Mouse (Mus musculus): Measurements from ENCODE around the gene Tprn. TPM values are rescaled to one million over a fixed set of nuclear protein-coding genes. Genes with fewer than 3 reads are reported as not detected.

Gene Tprn
- polyA plus RNA-seq, 1 experiment from 2014 or later: 5.0 TPM

GRCm38 (mm10) chr2:25304657-25305541 is 42.5 kb downstream of the Tprn start:
- Histone ChIP-seq H3K9ac (peak overlapping the region; percentile 47), H3K4me2 (peak overlapping the region; percentile 74), H3K4me3 (ENCODE audit: low read depth, low read length) (peak overlapping the region; percentile 41), H3K4me1 (ENCODE audit: insufficient read depth) (no peaks in the 10 kb centered on the region), H3K9me3 (ENCODE audit: low read depth, low read length) (no peaks in the 10 kb centered on the region), H3K27me3 (ENCODE audit: insufficient read depth, low read length) (peaks cover 14% of the 10 kb centered on the region), H3K27ac (ENCODE audit: low read depth) (no peak overlapping the region), H3K36me3 (ENCODE audit: insufficient read depth) (no peaks in the 10 kb centered on the region)
- 1% methylated on average over 45 of the region's 45 CpGs for WGBS
- TF ChIP-seq CTCF (IDR thresholded peaks at IDR 0.05; ENCODE audit: low read depth): no peak
- peak; percentile 86 for ATAC-seq (ENCODE audit: insufficient read depth)
- peak; percentile 75 for DNase-seq

- 45% methylated on average over 14 of the region's 14 CpGs for WGBS
- no peaks in the 10 kb centered on the region for H3K4me1 ChIP-seq (ENCODE audit: insufficient read depth)
- H3K36me3 ChIP-seq (ENCODE audit: insufficient read depth): no peaks in the 10 kb centered on the region
- H3K9ac ChIP-seq: peak overlapping the region; percentile 47; the same call in 1 of the 2 replicates
- H3K27me3 ChIP-seq (ENCODE audit: insufficient read depth, low read length): peaks cover 22% of the 10 kb centered on the region
- TF ChIP-seq CTCF (IDR thresholded peaks at IDR 0.05; ENCODE audit: low read depth): no peak
- H3K4me3 ChIP-seq (ENCODE audit: low read depth, low read length): peak overlapping the region; percentile 41
- ATAC-seq (ENCODE audit: insufficient read depth): no peak
- no peak for DNase-seq
- H3K4me2 ChIP-seq: peak overlapping the region; percentile 74
- no peaks in the 10 kb centered on the region for H3K9me3 ChIP-seq (ENCODE audit: low read depth, low read length)
- H3K27ac ChIP-seq (ENCODE audit: low read depth): no peak overlapping the region
Observed at GRCm38 (mm10) chr2:25305587-25306359, 43.4 kb downstream of the Tprn start.

GRCm38 (mm10) chr2:25310180-25310579 is 47.8 kb downstream of the Tprn start:
- H3K27ac ChIP-seq (ENCODE audit: low read depth): no peak overlapping the region
- ATAC-seq (ENCODE audit: insufficient read depth) (no peak), DNase-seq (no peak)
- no peaks in the 10 kb centered on the region for H3K9me3 ChIP-seq (ENCODE audit: low read depth, low read length)
- no peaks in the 10 kb centered on the region for H3K36me3 ChIP-seq (ENCODE audit: insufficient read depth)
- no peak overlapping the region for H3K9ac ChIP-seq
- H3K4me2 ChIP-seq: no peak overlapping the region
- TF ChIP-seq CTCF (IDR thresholded peaks at IDR 0.05; ENCODE audit: low read depth): no peak
- H3K4me1 ChIP-seq (ENCODE audit: insufficient read depth): no peaks in the 10 kb centered on the region
- H3K4me3 ChIP-seq (ENCODE audit: low read depth, low read length): no peak overlapping the region
- 55% methylated on average over 10 of the region's 10 CpGs for WGBS
- H3K27me3 ChIP-seq (ENCODE audit: insufficient read depth, low read length): peaks cover 48% of the 10 kb centered on the region

GRCm38 (mm10) chr2:25310969-25311368 is 48.6 kb downstream of the Tprn start:
- Histone ChIP-seq H3K4me2 (no peak overlapping the region), H3K4me1 (ENCODE audit: insufficient read depth) (no peaks in the 10 kb centered on the region), H3K9ac (no peak overlapping the region), H3K36me3 (ENCODE audit: insufficient read depth) (no peaks in the 10 kb centered on the region), H3K27me3 (ENCODE audit: insufficient read depth, low read length) (peaks cover 41% of the 10 kb centered on the region), H3K27ac (ENCODE audit: low read depth) (no peak overlapping the region), H3K9me3 (ENCODE audit: low read depth, low read length) (no peaks in the 10 kb centered on the region), H3K4me3 (ENCODE audit: low read depth, low read length) (no peak overlapping the region)
- DNase-seq (no peak), ATAC-seq (ENCODE audit: insufficient read depth) (no peak)
- WGBS: 2% methylated on average over 22 of the region's 22 CpGs
- no peak for TF ChIP-seq CTCF (IDR thresholded peaks at IDR 0.05; ENCODE audit: low read depth)

GRCm38 (mm10) chr2:25311491-25311891 is 49.1 kb downstream of the Tprn start:
- H3K27me3 ChIP-seq (ENCODE audit: insufficient read depth, low read length): peaks cover 36% of the 10 kb centered on the region
- TF ChIP-seq CTCF (IDR thresholded peaks at IDR 0.05; ENCODE audit: low read depth): no peak
- 7% methylated on average over 11 of the region's 11 CpGs for WGBS

GRCm38 (mm10) chr2:25318119-25318966 is 55.9 kb downstream of the Tprn start:
- peak overlapping the region; percentile 24 for H3K4me3 ChIP-seq (ENCODE audit: low read depth, low read length)
- no peaks in the 10 kb centered on the region; the same call in 1 of the 2 replicates for H3K4me1 ChIP-seq (ENCODE audit: insufficient read depth)
- no peaks in the 10 kb centered on the region for H3K9me3 ChIP-seq (ENCODE audit: low read depth, low read length)
- ATAC-seq (ENCODE audit: insufficient read depth) (peak; percentile 21), DNase-seq (no peak)
- no peak overlapping the region for H3K9ac ChIP-seq
- no peak overlapping the region for H3K27ac ChIP-seq (ENCODE audit: low read depth)
- no peaks in the 10 kb centered on the region for H3K36me3 ChIP-seq (ENCODE audit: insufficient read depth)
- peaks cover 28% of the 10 kb centered on the region for H3K27me3 ChIP-seq (ENCODE audit: insufficient read depth, low read length)
- H3K4me2 ChIP-seq: peak overlapping the region; percentile 59
- no peak for TF ChIP-seq CTCF (IDR thresholded peaks at IDR 0.05; ENCODE audit: low read depth)
- WGBS: 5% methylated on average over 31 of the region's 31 CpGs

More at GRCm38 (mm10) chr2:25311491-25311891, 49.1 kb downstream of the Tprn start:
- no peak overlapping the region for H3K4me3 ChIP-seq (ENCODE audit: low read depth, low read length)
- DNase-seq (no peak), ATAC-seq (ENCODE audit: insufficient read depth) (no peak)
- H3K27ac ChIP-seq (ENCODE audit: low read depth): no peak overlapping the region
- H3K9me3 ChIP-seq (ENCODE audit: low read depth, low read length): no peaks in the 10 kb centered on the region
- H3K4me2 ChIP-seq: no peak overlapping the region
- no peaks in the 10 kb centered on the region for H3K36me3 ChIP-seq (ENCODE audit: insufficient read depth)
- H3K9ac ChIP-seq: no peak overlapping the region
- H3K4me1 ChIP-seq (ENCODE audit: insufficient read depth): no peaks in the 10 kb centered on the region
